Mouse (Mus musculus) adrenal gland, postnatal 0 days (tissue): ENCODE data around the gene Gsg1l2. TPM values are rescaled to one million over a fixed set of nuclear protein-coding genes. Genes with fewer than 3 reads are reported as not detected.

Experiments used
- polyA plus RNA-seq: library from polyadenylated mRNA; unstranded; fragments of >200 nt; fragmentation: Nextera tagmentation; extraction: Ambion mirVana; gene quantifications from 2 replicates; pipeline ENCODE4 v1.2.1, GENCODE M21; 2015

The Gsg1l2 gene
- polyA plus RNA-seq: not detected in 2 replicates

DNA sequence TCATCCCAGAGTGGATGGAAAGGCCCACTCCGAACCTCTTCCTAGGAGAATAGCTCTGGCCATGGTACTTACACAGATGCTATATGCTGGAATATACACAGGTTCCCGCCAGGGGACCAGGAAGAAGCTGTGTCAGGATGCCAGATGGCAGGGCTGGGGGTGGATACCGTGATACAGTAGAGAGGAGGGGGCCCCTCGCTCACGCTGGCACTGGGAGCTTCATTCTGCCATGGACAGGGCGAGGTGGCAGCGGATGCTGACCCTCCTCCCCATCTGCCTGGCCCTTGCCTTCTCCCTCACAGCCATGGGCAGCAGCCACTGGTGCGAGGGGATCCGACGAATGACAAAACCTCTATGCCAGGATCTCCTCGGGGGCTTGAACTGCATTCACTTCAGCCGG lies at the start of gene Gsg1l2:
Gene Gsg1l2, plus strand, starts transcription at position 230 of the 400 bp plus-strand sequence.

DNA sequence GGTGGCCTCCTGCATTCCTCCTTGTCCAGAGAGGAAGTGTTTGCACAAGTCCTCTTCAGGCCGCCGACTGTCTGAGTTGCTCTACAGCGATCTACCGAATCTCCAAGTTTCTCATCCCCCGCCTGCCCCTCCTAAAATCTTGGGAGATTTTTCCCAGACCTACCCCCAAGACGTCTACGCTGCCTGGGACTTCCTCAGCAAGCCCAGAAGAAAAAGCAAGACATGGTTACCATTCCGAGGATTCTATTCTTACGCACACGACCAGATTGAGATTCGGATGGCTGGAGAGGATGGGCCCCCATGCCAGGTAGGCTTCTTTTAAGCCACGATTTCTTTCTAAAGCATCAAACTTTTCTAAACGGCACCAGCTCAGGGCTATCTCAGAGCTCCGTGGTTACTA lies 3.4 kb upstream of the Gsg1l2 start, which contains the start of gene Glp2r:
Gene Glp2r, minus strand, starts transcription at position 101 of the 400 bp plus-strand sequence.

DNA sequence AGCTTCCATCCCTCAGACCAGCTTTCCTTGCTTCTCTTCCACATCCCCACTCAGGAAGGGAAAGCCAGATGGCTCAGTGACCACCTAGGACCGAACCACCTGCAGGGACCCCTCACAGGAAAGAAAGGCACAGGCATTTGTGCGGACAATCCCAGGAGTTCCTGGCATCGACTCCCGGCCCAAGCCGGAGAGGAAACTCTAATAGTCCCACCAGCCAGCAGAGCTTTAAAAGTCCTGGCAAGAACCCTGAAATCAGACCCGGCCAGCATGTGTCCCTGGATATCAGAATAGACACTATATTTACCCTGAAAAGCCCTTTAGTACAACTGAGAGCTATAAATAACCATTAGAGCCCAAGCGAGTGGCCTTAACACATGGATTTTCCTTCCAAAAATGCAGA lies 23.5 kb downstream of the Gsg1l2 start, which contains the start of gene Dhrs7c:
Gene Dhrs7c, plus strand, starts transcription at position 257 of the 400 bp plus-strand sequence.

Other genes with a start within 250 kb of the Gsg1l2 start
- not detected in 2 replicates for gene Rcvrn, start 79.3 kb upstream of the Gsg1l2 start, polyA plus RNA-seq
- gene Glp2r, start 3.5 kb upstream of the Gsg1l2 start, polyA plus RNA-seq: 0.05 and 0.12 TPM in 2 replicates
- gene Dhrs7c, start 23.6 kb downstream of the Gsg1l2 start, polyA plus RNA-seq: 0.32 and 0.65 TPM in 2 replicates
- gene Usp43, start 147.5 kb downstream of the Gsg1l2 start, polyA plus RNA-seq: 0.41 and 0.72 TPM in 2 replicates
- gene Cfap52, start 191.0 kb downstream of the Gsg1l2 start, polyA plus RNA-seq: not detected in 2 replicates
- 69.6 and 81.9 TPM in 2 replicates for gene Stx8, start 191.6 kb downstream of the Gsg1l2 start, polyA plus RNA-seq